Mouse (Mus musculus) heart, adult 2 months (tissue): ENCODE measurements around the gene Sec13. TPM values are rescaled to one million over a fixed set of nuclear protein-coding genes. Genes with fewer than 3 reads are reported as not detected.

Experiments
- DNase-seq, 2 experiments: peaks; one replicate each; pipeline ENCODE4 v3.0.0; 2021
- H3K27ac ChIP-seq: fragments of 200-600 bp; 2 replicates; pipeline ENCODE4 v1.8.1; 2022
- H3K27me3 ChIP-seq: fragments of 200-500 bp; 2 replicates; pipeline ENCODE4 v1.6.1; 2012; ENCODE audit warnings: mild to moderate bottlenecking, low read length, inconsistent platforms, mixed read lengths; ENCODE audit not compliant: control insufficient read depth, insufficient read depth
- H3K36me3 ChIP-seq: fragments of 200-500 bp; 2 replicates; pipeline ENCODE4 v1.6.1; 2012; ENCODE audit warnings: low read length, inconsistent platforms; ENCODE audit not compliant: control insufficient read depth, insufficient read depth
- H3K4me1 ChIP-seq: fragments of 200-500 bp; 2 replicates; pipeline ENCODE4 v1.6.1; 2011; ENCODE audit warnings: low read length; ENCODE audit not compliant: control insufficient read depth, insufficient read depth
- H3K4me3 ChIP-seq: fragments of 200-600 bp; 2 replicates; pipeline ENCODE4 v1.8.1; 2022
- H3K79me2 ChIP-seq: fragments of 200-500 bp; replicated peaks from 2 replicates; pipeline ENCODE4 v1.6.1; 2012; ENCODE audit warnings: mild to moderate bottlenecking, inconsistent platforms, low read length, moderate library complexity, mixed read lengths; ENCODE audit not compliant: control insufficient read depth, insufficient read depth
- H3K9ac ChIP-seq: fragments of 200-500 bp; 2 replicates; pipeline ENCODE4 v1.6.1; 2012; ENCODE audit warnings: low read depth, mild to moderate bottlenecking, control low read depth, inconsistent platforms, low read length, mixed read lengths
- CTCF ChIP-seq: fragments of 200-600 bp; IDR thresholded peaks from 2 replicates; pipeline ENCODE4 v1.8.1; 2022; ENCODE audit warnings: antibody characterized with exemption, mild to moderate bottlenecking, moderate library complexity
- EP300 ChIP-seq: fragments of 200-500 bp; IDR thresholded peaks from 2 replicates; pipeline ENCODE4 v1.6.1; 2011; ENCODE audit warnings: low read depth, low read length, control low read depth; ENCODE audit not compliant: insufficient read depth
- POLR2A ChIP-seq: fragments of 200-500 bp; IDR thresholded peaks from 2 replicates; pipeline ENCODE4 v1.6.1; 2011; ENCODE audit warnings: mild to moderate bottlenecking, low read depth, low read length, control low read depth; ENCODE audit not compliant: insufficient read depth
- WGBS: fragments of 180-500 bp; shearing (Covaris S2); methylation state at CpG from one replicate; pipeline ENCODE4 v1.1.7; 2018; 5-methylcytosine and 5-hydroxymethylcytosine counted together
- intact Hi-C: fragments of 180-260 bp; cut with DNase I; formaldehyde crosslinking; loops from one replicate; pipeline ENCODE4 v1.15.1; 2025
- polyA plus RNA-seq: library from polyadenylated mRNA; depleted of rRNA; stranded (reverse); fragments of >200 nt; gene quantifications from 2 replicates; pipeline ENCODE4 v1.2.3, GENCODE M21; 2012
- total RNA-seq, 2 experiments: library from RNA; stranded (reverse); gene quantifications; 2 replicates each; pipeline ENCODE4 v1.2.3; 2021

The Sec13 gene
- total and polyA plus RNA-seq, 3 experiments, result 66.8 to 84.4 (median 68.8) TPM

GRCm38 (mm10) chr6:113692661-113693133 lies 47.8 kb downstream of the Sec13 start:
- Histone ChIP-seq H3K36me3 (peaks cover 3% of the 10 kb centered on the region), H3K27me3 (no peaks in the 10 kb centered on the region), H3K4me3 (no peak overlapping the region), H3K27ac (no peak overlapping the region), H3K9ac (no peak overlapping the region), H3K79me2 (peaks cover 4% of the 10 kb centered on the region), H3K4me1 (peaks cover 12% of the 10 kb centered on the region)
- intact Hi-C loops, result no loop called here
- no peak for TF ChIP-seq EP300
- no peak for TF ChIP-seq POLR2A
- no peak for TF ChIP-seq CTCF
- no peak for DNase-seq
- WGBS, result 90% methylated on average over 5 of the region's 5 CpGs

GRCm38 (mm10) chr6:113691084-113691462 lies 49.5 kb downstream of the Sec13 start:
- H3K4me3 ChIP-seq, result no peak overlapping the region
- 80% methylated on average over 4 of the region's 4 CpGs for WGBS
- H3K4me1 ChIP-seq, result peaks cover 12% of the 10 kb centered on the region
- peak overlapping the region; percentile 43 for H3K27ac ChIP-seq
- H3K27me3 ChIP-seq, result no peaks in the 10 kb centered on the region
- H3K79me2 ChIP-seq, result no peaks in the 10 kb centered on the region
- no peak for TF ChIP-seq POLR2A
- TF ChIP-seq EP300, result no peak
- TF ChIP-seq CTCF, result no peak
- no peak for DNase-seq
- H3K36me3 ChIP-seq, result peaks cover 3% of the 10 kb centered on the region
- intact Hi-C loops, result no loop called here
- no peak overlapping the region for H3K9ac ChIP-seq

- H3K36me3 ChIP-seq, result no peaks in the 10 kb centered on the region; the same call in 1 of the 2 replicates
Measured at GRCm38 (mm10) chr6:113690400-113691083, 50.0 kb downstream of the Sec13 start.

GRCm38 (mm10) chr6:113690008-113690399 lies 50.5 kb downstream of the Sec13 start:
- WGBS, result 48% methylated on average over 7 of the region's 7 CpGs
- H3K4me3 ChIP-seq, result no peak overlapping the region
- intact Hi-C loops, result no loop called here

More at GRCm38 (mm10) chr6:113690400-113691083, 50.0 kb downstream of the Sec13 start:
- H3K27me3 ChIP-seq, result no peaks in the 10 kb centered on the region
- H3K4me3 ChIP-seq, result no peak overlapping the region
- H3K79me2 ChIP-seq, result no peaks in the 10 kb centered on the region
- no peak overlapping the region for H3K9ac ChIP-seq
- intact Hi-C loops, result no loop called here
- peak; percentile 43 to 51 for DNase-seq
- peaks cover 9% of the 10 kb centered on the region for H3K4me1 ChIP-seq
- TF ChIP-seq EP300, result no peak
- TF ChIP-seq CTCF, result no peak
- no peak for TF ChIP-seq POLR2A
- peak overlapping the region; percentile 43 for H3K27ac ChIP-seq
- 6% methylated on average over 14 of the region's 14 CpGs for WGBS

DNA sequence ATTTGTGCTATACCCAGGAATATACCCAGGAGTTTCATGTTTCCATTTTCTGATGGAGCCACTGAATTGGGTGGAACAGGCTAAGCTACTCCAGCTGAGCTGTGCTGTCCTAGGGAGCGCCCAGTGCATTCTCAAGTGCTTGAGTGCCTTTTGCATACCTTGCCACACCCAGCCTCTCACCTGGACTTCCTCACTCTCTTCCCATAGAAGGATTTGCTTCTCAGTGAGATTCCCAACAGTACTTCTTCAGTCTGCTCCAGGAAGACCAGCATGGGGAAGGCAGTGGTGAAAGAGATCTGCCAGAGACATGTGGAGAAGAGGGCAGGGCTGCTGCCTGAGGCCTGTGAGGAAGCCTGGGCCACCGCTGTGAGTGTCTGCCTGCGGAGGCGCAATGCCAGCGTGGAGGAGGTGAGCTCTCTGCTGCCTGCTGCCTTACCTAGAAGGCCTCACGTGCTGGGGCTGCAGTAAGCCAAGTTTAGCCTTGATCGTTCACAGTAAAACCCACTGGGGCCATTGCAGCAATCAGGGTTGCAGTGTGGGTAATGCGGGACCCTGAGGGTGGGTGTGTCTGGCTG lies 53.9 kb downstream of the Sec13 start:
- Histone ChIP-seq H3K9ac (no peak overlapping the region), H3K36me3 (no peaks in the 10 kb centered on the region), H3K27me3 (no peaks in the 10 kb centered on the region), H3K79me2 (no peaks in the 10 kb centered on the region), H3K4me1 (peaks cover 9% of the 10 kb centered on the region), H3K27ac (no peak overlapping the region), H3K4me3 (no peak overlapping the region)
- TF ChIP-seq CTCF (no peak), EP300 (no peak), POLR2A (no peak)
- no peak for DNase-seq
- 76% methylated on average over 8 of the region's 8 CpGs for WGBS
- intact Hi-C loops, result no loop called here

More at GRCm38 (mm10) chr6:113690008-113690399, 50.5 kb downstream of the Sec13 start:
- Histone ChIP-seq H3K27ac (peak overlapping the region; percentile 43), H3K79me2 (no peaks in the 10 kb centered on the region), H3K4me1 (peaks cover 9% of the 10 kb centered on the region), H3K36me3 (no peaks in the 10 kb centered on the region; the same call in 1 of the 2 replicates), H3K9ac (no peak overlapping the region), H3K27me3 (no peaks in the 10 kb centered on the region)
- DNase-seq, result no peak
- TF ChIP-seq EP300 (no peak), POLR2A (no peak), CTCF (no peak)
